Mouse (Mus musculus): ENCODE measurements around the gene Fcgr1. TPM values are rescaled to one million over a fixed set of nuclear protein-coding genes. Genes with fewer than 3 reads are reported as not detected.
"Not testable (repeated sequence)": the region's sequence is repeated elsewhere in the genome, so short reads cannot be mapped to it uniquely, and the experiment has no call there.

Fcgr1 gene
- total RNA-seq (2021) = 1 to 10 TPM in 1 of 2 experiments, under 1 TPM in 1; 0.38 to 1.2 TPM

DNA sequence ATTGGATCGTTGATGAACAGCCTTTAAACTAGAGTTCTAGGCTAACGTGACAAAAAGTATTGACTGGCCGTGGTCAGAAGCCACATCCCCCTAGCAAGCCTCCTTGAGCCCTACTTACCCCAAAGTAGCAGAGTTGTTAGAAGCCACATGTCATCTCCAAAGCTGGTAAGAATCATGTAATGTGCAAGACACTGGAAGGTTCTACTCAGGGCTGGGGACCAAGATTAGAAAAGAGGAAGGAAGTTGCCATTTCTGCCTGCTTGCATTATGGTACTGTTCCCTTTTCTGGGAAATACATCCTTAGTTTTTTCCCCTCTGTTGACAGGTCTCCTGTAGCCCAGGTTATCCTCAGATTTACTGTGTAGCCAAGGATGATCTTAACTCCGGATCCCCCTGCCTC, at the start of gene Fcgr1:
Gene Fcgr1 (minus strand): TSS at position 183 of the 400 bp plus-strand sequence.
- intact Hi-C loops (cut with DNase I) = no loop called here
- no peak for DNase-seq

DNA sequence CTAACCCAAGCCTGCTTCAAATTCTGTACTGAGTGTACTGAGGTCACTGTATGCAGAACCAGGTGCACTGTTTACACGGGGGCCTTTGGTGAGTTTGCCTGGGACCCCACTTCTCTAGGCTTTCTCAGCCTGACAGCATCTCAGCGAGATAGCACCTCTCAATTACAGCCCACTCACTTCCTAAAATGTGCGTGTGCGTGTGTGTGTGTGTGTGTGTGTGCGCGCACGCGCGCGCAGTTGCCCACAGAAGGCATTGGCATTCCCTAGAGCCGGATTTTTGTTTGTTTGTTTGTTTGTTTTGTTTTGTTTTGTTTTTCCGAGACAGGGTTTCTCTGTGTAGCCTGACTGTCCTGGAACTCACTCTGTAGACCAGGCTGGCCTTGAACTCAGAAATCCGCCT, 48.9 kb upstream of the Fcgr1 start:
- intact Hi-C loops (cut with DNase I); DNase-seq: not testable (repeated sequence)

DNA sequence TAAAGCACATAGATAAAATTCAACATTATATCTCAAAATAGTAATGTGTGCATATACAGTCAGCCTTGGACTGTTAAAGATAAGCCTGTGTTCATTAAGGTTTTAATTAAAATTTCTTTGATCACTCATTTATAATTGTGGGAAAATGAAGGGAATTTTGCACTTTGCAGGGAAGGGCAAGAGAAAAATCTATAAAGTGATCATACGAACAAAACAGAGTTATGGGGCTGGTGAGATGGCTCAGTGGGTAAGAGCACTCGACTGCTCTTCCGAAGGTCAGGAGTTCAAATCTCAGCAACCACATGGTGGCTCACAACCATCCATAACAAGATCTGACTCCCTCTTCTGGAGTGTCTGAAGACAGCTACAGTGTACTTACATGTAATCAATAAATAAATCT, 48.3 kb upstream of the Fcgr1 start:
- DNase-seq; intact Hi-C loops (cut with DNase I): not testable (repeated sequence)

DNA sequence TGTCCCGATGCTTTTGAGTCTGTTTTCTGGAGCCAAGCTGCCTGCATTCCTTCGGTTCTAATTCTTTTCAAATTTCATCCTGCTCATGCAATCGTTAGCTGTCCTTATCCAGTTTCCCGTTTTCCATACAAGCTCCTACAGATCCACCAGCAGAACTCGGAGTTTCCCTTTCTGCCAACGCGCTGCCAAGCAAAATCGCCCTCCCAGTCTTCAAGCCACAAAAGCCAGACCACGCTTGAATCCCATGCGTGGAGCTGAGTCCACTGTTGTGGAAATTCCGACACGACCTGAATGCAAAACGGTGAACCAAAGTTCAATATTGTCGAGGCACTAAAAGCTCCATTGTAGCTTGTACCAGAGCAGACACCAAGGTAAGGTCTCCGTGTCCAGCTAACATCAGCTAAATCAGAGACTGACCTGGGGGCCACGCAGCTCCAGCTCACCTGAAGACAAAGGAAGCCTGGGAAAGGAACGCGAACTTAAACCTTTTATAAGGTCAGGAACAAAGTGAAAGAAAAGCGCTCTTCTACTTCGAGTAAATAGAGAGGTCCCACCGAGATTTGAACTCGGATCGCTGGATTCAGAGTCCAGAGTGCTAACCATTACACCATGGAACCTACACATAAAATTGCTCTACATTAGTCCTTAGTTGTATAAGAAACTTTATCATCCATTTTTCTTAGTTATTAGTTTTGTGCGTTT, 47.0 kb upstream of the Fcgr1 start:
- DNase-seq = peak in 1 of 2 experiments; percentile 24
- intact Hi-C loops (cut with DNase I) = no loop called here

DNA sequence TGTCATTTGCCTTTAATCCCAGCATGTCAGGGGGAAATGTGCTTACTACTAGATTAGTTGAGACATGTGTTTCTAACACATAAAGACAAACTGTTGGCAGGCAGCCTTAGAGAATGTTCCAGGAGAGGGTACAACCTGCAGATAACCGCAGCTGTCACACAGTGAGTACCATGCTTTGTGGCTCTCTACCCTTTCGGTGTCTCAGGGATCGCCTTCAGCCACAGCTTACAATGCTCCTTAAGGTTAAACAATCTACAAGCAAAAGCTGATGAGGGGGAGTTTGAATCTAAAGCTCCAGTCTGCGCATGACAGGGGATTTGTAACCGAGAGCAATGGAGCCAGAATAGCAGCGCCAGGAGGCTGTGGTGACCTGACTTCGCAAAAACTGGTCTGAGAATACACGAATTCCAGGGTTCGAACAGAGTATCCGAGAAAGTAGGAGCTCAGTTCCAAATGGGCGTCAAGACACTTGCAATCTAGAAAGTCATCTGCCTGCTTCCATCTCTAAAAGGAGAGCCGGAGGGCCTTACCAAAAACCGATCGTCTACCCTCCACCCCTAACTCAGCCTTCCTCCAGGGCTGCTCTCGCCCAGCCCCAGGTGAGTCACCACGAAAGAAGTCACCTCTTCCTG, 45.2 kb upstream of the Fcgr1 start:
- intact Hi-C loops (cut with DNase I) = no loop called here
- DNase-seq = no peak

DNA sequence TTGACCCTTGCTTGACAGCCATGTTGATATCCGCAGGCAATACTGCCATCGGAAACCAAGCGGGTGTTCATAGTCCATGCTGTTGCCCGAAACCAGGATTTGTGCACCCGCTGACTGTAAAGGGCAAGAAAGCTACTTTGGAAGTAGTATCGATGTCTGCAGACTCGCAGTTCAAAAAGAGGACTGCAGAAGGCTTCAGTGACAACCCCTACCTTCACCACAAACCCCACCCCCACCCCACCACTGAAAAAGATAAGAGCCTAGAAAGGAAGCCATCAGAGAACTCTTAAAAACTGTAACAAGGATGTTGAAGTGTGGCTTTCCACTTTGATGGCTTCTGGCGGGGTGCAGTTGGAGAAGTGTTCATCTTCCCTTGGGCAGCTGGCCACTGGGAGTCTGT, 44.3 kb upstream of the Fcgr1 start:
- intact Hi-C loops (cut with DNase I) = no loop called here
- no peak for DNase-seq

DNA sequence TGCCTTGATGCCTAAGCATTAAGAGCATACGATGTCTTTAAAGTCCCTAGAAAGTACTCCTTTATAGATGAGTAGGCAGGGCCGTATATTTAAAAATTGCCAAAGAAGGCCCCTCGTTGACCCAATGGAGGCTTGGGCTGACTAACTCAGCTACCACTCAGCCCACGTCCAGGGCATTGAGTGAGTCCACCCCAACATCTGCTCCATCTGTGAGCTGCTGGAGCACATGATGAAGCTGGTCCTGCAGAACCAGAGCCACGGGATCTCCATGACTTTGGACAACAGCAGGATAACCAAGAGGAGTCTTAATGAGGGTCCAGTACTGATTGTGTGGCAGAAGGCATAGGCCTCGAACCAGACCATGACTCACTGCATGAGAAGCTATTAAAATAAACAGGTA, 43.5 kb upstream of the Fcgr1 start:
- DNase-seq = no peak
- intact Hi-C loops (cut with DNase I) = no loop called here

DNA sequence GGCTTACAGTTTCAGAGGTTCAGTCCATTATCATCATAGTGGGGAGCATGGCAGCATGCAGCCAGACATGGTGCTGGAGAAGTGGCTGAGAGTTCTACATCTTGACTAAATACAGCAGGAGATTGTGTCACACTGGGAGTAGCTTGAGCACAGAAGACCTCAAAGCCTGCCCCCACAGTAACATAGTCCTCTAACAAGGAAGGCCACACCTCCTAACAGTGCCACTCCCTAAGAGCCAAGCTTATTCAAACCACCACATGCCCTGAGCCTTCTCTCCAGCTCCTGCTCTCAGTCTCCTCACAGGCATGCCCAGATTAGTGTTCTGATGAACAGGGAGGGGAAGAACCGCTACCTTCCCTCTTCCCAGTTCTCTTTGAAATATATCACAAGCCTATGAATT, 42.9 kb upstream of the Fcgr1 start:
- intact Hi-C loops (cut with DNase I) = no loop called here
- no peak for DNase-seq

DNA sequence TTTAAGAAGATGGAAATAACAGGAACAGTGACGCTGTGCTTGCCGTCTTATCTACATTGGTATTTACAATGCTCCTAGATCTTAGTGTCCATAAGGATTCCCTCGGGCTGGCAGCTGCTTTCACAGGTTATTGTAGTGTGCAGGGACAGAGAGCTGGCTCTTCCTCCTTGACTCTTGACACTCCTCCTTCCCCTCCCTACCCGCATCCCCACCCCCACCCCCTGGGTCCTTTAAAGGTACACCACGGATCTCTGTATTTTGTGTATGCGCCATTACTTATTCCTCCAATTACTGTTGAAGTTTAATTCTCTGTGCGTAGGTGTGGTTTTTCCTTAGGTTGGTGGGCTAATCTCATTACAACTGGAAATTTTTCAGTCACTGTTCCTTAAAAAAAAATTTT, 41.8 kb upstream of the Fcgr1 start:
- no peak for DNase-seq
- intact Hi-C loops (cut with DNase I) = no loop called here

DNA sequence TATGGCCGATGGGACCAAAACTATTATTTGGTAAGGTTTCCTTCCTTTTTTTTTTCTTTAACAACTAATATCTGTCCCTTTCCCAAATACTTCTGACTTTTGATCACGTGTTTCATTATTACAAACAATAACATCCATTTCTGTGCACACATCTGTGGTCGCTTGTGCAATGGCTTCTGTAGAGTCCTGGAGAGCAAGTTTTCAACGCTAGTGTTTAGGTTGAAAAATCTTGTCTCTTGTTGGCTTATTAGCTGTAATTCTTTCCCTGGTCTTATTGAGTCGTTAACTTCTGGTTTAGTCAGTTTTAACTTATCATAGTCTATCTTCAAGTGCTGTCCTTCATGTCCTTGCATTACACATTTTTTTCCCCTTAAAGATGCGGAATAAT, 41.4 kb upstream of the Fcgr1 start:
- no peak for DNase-seq
- intact Hi-C loops (cut with DNase I) = no loop called here

DNA sequence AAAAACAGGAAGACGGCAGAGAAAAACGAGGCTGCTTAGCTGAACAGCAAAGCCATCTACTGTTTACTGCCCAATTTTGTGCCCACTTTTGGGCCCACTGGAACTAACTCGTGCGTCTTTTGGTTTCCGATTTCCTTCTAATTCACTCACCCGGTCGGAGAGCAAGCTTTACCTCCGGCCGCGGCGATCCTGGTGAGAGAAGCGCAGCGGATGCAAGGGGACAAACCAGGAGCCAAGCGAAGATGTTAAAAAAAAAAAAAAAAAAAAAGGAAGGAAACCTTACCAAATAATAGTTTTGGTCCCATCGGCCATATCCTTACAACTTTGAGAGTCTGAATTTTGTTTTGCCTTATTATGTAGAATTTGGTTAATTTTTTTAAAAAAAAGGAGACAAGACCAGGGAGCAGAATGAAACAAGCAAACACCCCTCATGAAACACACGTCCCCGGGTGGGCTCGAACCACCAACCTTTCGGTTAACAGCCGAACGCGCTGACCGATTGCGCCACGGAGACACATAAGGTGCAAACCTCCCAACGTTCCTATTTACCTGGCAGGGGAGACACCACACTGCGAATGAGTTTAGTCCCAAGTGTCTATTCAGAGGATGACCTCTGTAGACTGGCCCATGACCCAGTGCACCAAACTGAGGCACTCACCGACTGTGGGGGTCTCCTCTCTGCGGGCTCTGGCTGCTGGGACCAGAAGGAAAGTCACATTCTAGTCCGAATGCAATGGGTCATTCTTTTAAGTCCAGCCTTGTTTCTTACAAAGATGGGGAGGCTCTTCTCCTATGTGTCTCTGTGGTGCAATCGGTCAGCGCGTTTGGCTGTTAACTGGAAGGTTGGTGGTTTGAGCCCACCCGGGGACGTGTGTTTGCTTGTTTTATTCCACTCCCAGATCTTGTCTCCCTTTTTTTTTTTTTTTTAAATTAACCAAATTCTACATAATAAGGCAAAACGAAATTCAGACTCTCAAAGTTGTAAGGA, 40.7 kb upstream of the Fcgr1 start:
- intact Hi-C loops (cut with DNase I) = no loop called here
- DNase-seq = peak in 1 of 2 experiments; percentile 22

DNA sequence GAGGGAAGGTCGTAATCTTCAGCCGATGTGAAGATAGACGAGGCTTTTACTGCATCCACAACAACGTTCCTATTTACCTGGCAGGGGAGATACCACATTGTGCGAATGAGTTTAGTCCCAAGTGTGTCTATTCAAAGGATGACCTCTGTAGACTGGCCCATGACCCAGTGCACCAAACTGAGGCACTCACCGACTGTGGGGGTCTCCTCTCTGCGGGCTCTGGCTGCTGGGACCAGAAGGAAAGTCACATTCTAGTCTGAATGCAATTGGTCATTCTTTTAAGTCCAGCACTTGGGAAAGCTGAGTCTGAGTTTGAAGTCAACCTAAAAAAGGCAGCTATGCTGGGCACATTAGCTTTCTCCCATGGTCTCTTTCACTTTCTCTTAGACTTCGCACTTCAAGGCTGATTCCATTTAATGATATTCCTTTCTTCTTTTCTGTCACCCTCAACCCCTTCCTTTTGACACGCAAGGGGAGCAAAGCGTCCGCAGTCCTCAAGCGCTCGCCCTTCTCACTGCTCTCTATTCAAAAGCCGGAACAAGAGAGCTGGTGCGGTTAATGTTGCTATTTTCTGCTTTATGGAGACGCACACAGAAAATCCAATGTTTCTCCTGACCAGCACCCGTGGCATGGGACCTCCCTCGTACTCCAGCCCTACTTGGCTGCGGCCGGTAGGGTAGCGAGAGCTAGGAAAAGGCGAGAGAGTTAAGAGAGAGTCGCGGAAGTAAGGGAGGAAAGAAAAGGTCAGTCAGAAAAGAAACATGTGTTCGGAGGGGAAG, 39.8 kb upstream of the Fcgr1 start:
- intact Hi-C loops (cut with DNase I) = no loop called here
- peak in 1 of 2 experiments; percentile 30 for DNase-seq

DNA sequence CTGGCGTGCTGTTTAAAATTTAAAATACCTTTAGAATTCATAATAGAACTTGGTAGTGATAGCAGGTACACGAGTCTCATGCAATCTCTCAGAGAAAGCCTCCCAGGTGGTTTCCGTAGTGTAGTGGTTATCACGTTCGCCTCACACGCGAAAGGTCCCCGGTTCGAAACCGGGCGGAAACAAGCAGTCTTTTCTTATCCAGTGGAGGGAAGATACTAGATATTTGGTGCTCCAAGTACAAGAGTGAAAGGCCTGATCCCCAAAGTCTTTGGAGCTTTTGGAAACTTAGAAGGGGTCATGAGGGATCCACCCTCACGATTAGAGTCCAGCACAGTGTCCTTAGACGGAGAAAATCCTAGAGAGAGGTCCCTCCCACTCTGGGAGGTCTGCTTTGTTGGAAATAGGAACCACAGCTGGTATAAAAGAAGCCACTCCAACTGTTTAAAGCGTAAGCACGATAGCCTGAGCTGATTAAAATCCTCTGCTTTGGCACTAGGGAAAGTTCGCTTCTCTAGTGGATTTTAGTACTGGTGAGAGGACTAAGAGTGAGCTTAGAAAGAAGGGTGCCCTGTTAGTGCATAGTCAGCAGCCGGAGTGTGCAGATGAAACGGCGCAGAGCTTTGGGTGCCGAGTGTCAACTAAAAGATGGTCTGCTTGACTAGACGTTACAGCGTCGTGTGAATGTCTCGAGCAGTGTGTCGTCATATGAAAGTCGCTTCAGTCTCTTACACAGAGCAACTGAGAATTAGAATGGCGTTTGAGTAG, 39.0 kb upstream of the Fcgr1 start:
- intact Hi-C loops (cut with DNase I) = no loop called here
- DNase-seq = no peak

DNA sequence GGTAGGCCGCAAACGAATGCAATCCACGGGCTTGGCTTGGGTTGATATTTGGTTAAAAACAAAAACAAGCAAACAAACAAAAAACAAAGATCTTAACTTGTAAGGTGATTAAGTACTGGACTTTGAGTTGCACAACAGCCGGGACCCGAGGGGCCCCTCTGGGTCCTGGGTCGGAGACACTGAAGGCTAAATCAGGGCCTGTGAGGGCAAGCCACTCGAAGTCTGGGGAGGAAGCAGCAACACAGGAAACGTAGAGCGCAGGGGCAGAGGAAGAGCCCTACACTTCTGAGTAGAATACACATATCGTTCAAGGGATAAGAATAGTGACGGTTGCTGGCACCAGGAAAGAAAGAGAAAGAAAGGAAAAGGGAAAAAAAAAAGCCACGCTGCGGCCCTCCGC, 38.2 kb upstream of the Fcgr1 start:
- DNase-seq = no peak
- intact Hi-C loops (cut with DNase I) = no loop called here

DNA sequence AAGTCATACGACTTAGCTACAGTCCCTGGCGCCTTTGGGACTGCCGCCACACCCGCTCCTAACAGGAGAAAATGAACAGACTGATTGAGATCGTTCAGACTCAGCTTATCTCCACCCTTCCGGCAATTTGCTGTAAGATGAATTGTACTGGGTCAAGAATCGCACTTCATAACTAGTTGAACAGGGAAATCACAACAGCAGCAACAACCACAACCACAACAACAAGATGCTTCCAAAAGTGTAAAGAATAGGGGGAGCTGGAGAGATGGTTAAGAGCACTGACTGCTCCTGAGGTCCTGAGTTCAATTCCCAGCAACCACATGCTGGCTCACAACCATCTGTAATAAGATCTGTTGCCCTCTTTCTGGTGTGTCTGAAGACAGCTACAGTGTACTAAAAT, 37.7 kb upstream of the Fcgr1 start:
- no peak for DNase-seq
- intact Hi-C loops (cut with DNase I) = no loop called here

DNA sequence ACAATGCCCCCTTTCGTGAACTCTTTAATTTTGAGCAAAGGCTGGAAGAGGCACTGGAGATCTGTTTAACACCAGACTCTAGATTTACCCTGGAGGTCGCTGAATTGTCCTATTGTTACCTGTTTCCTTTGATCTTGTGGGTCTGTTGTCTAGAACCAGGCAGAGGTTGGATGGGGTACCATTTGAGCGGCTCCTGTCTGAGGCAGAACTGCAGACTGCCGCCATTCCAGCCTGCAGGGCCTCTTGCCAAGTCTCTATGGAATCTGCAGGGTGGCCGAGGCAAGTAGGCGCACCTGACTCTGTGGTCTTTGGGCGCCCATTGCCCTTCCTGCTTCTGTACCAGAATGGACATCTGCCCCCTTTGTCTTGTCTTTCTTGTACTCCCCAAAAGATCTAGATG, 36.8 kb upstream of the Fcgr1 start:
- intact Hi-C loops (cut with DNase I) = no loop called here
- DNase-seq = no peak

DNA sequence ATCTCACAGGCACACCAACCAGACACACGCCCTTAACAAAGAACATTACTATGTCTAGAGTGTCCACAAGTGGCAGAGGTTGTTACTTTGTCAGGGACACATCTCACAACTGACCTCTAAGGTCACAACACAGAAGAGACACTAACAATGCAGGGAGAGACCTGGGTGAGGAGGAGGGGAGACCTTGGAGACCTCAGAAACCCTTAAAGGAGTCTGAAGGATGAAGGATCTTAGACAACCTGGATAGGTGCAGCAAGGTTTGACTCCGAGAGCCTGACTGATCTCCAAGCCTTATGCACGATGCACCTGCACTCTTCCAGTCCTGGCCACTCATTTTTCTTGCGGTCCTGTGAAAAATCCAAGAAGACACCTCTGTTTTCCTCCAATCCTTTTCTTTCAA, 36.4 kb upstream of the Fcgr1 start:
- intact Hi-C loops (cut with DNase I) = no loop called here
- DNase-seq = no peak

DNA sequence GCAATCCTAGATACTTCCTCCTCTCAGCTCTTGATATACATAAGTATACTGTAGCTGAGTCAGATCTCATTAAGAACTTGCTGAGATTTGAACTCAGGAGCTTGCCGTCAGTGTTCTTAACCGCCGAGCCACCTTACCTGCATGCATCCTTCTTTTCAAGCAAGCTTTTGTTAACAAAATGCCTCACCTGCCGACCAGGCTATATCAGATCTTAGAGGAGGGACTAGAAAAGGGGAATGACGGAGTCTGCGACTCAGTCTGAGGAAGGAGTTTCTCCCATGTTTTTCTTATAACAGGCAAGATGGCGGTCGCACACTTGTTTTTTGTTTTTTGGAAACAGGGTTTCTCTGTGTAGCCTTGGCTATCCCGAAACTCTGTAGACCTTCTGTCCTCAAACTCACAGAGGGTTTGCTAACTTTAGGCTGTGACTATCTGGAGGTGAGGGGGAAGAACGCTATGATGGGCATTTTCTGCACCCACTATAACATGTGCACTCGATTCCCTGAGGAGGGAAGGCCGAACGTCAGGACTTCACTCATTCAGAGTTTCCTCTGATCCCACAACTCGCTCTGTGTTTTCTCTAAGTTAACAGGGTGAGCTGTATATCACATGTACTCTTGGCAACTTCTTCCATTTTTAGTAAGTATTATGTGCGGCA, 35.1 kb upstream of the Fcgr1 start:
- no peak for DNase-seq
- intact Hi-C loops (cut with DNase I) = loop anchor here (5.0 kb wide), 1 partner anchor 113 kb away; no protein-coding TSS in a partner anchor

DNA sequence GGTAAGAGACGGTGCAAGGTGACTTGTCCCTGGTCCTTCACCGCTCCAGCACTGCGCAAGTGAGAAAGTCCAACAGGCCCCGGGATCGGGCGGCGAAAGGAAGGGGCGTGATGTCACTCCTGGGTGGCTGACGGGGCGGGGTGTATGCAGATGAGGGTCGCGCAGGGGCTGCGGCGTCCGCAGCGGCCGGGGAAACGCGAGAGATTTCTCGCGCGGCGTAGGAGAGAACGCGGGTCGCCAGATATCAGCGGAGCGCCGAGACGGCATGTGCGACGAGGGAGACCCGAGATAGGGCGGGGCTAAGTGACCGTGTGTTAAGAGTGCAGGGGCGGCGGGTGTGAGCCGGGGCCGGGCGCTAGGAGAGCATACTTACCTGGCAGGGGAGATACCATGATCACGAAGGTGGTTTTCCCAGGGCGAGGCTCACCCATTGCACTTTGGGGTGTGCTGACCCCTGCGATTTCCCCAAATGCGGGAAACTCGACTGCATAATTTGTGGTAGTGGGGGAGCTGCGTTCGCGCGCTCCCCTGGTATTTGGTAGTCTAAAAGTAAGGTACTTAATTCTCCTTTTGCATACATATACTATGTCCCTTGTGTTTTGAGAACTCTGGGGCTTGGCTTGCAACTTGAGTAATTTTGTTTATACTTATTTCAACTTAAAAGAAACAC, 34.4 kb upstream of the Fcgr1 start:
- intact Hi-C loops (cut with DNase I) = loop anchor here (5.0 kb wide), 1 partner anchor 114 kb away; no protein-coding TSS in a partner anchor
- DNase-seq = peak in 1 of 2 experiments; percentile 36

All from heart, postnatal 10 days (tissue).